Mouse (Mus musculus) CH12.LX (cell line): Measurements from ENCODE around the gene Map7d1. TPM values are rescaled to one million over a fixed set of nuclear protein-coding genes. Genes with fewer than 3 reads are reported as not detected.

ENCODE experiments used
- DNase-seq: peaks from one replicate; pipeline ENCODE4 v3.0.0-alpha.2; 2013; ENCODE audit errors: extremely low read depth
- H3K27ac ChIP-seq: 2 replicates; pipeline ENCODE4 v1.5.1; 2012; ENCODE audit warnings: low read depth, mild to moderate bottlenecking, control low read depth, moderate library complexity; ENCODE audit not compliant: insufficient read depth
- H3K27me3 ChIP-seq: replicated peaks from 2 replicates; pipeline ENCODE3; 2012; ENCODE audit warnings: inconsistent platforms
- H3K36me3 ChIP-seq, 2 experiments: replicated peaks in 1 of 2; 2 replicates each; pipeline versions ENCODE3 to v1.6.1; 2012; ENCODE audit warnings: inconsistent platforms in 1 of 2, low read length in 1 of 2, mild to moderate bottlenecking in 1 of 2, mixed read lengths in 1 of 2, moderate library complexity in 1 of 2; ENCODE audit not compliant: control insufficient read depth in 1 of 2, insufficient read depth in 1 of 2
- H3K4me1 ChIP-seq, 2 experiments: 2 replicates each; pipeline ENCODE4 v1.6.1; 2012; ENCODE audit warnings: inconsistent platforms in 1 of 2, moderate library complexity in 1 of 2; ENCODE audit not compliant: insufficient read depth in 2 of 2, control insufficient read depth in 1 of 2
- H3K4me2 ChIP-seq: 2 replicates; pipeline ENCODE4 v1.6.1; 2012; ENCODE audit warnings: low read depth, mild to moderate bottlenecking, control low read depth; ENCODE audit not compliant: poor library complexity, insufficient read depth, severe bottlenecking
- H3K4me3 ChIP-seq, 3 experiments: fragments of 150-350 bp in 1 of 3; sonication (generic) in 1 of 3; replicated peaks in 1 of 3; 2 replicates each; pipeline versions ENCODE3 to v1.5.1; 2011 to 2012; ENCODE audit warnings: low read depth in 2 of 3, low read length in 2 of 3, mild to moderate bottlenecking in 2 of 3, moderate library complexity in 2 of 3, control low read depth in 1 of 3, improper control_type of control experiment in 1 of 3, inconsistent platforms in 1 of 3, mixed read lengths in 1 of 3; ENCODE audit not compliant: poor library complexity in 1 of 3
- H3K79me2 ChIP-seq: replicated peaks from 2 replicates; pipeline ENCODE4 v1.6.1; 2012; ENCODE audit warnings: mild to moderate bottlenecking, moderate library complexity; ENCODE audit not compliant: control insufficient read depth, poor library complexity, insufficient read depth, severe bottlenecking; ENCODE audit errors: extremely low read depth
- H3K9ac ChIP-seq: 2 replicates; pipeline ENCODE4 v1.6.1; 2012; ENCODE audit warnings: low read depth, mild to moderate bottlenecking, control low read depth, moderate library complexity; ENCODE audit not compliant: insufficient read depth
- H3K9me3 ChIP-seq: replicated peaks from 2 replicates; pipeline ENCODE3; 2012; ENCODE audit warnings: low read length, inconsistent platforms, mixed read lengths
- BHLHE40 ChIP-seq: IDR thresholded peaks from 2 replicates; pipeline ENCODE4 v1.6.1; 2011; ENCODE audit warnings: mild to moderate bottlenecking, low read depth, low read length, improper control_type of control experiment
- CHD1 ChIP-seq: IDR thresholded peaks from 2 replicates; pipeline ENCODE4 v1.6.1; 2012; ENCODE audit warnings: low read depth, low read length, improper control_type of control experiment, inconsistent platforms
- CHD2 ChIP-seq: IDR thresholded peaks from 2 replicates; pipeline ENCODE4 v1.6.1; 2011; ENCODE audit warnings: low read length, improper control_type of control experiment
- E2F4 ChIP-seq: IDR thresholded peaks from 2 replicates; pipeline ENCODE4 v1.6.1; 2011; ENCODE audit warnings: low read depth, low read length, improper control_type of control experiment; ENCODE audit not compliant: insufficient replicate concordance
- ETS1 ChIP-seq: conservative IDR thresholded peaks from 2 replicates; pipeline ENCODE4 v1.6.1; 2012; ENCODE audit warnings: low read depth, mild to moderate bottlenecking, inconsistent platforms, low read length, improper control_type of control experiment, moderate library complexity
- IRF4 ChIP-seq: IDR thresholded peaks from 2 replicates; pipeline ENCODE4 v1.6.1; 2014; ENCODE audit warnings: low read depth, mild to moderate bottlenecking, inconsistent platforms, low read length, improper control_type of control experiment
- JUN ChIP-seq: IDR thresholded peaks from 2 replicates; pipeline ENCODE4 v1.6.1; 2011; ENCODE audit warnings: low read depth, mild to moderate bottlenecking, low read length, improper control_type of control experiment, moderate library complexity; ENCODE audit not compliant: insufficient read depth
- KAT2A ChIP-seq: IDR thresholded peaks from 2 replicates; pipeline ENCODE4 v1.6.1; 2012; ENCODE audit warnings: low read length, improper control_type of control experiment, inconsistent platforms; ENCODE audit not compliant: insufficient replicate concordance
- MAFK ChIP-seq: IDR thresholded peaks from 2 replicates; pipeline ENCODE4 v1.6.1; 2011; ENCODE audit warnings: low read length, improper control_type of control experiment; ENCODE audit not compliant: insufficient replicate concordance
- MAZ ChIP-seq: IDR thresholded peaks from 2 replicates; pipeline ENCODE4 v1.6.1; 2012; ENCODE audit warnings: low read depth, mild to moderate bottlenecking, inconsistent platforms, low read length, improper control_type of control experiment, moderate library complexity
- MEF2A ChIP-seq: IDR thresholded peaks from 2 replicates; pipeline ENCODE4 v1.6.1; 2014; ENCODE audit warnings: low read depth, mild to moderate bottlenecking, inconsistent platforms, low read length, improper control_type of control experiment, borderline replicate concordance
- MXI1 ChIP-seq: IDR thresholded peaks from 2 replicates; pipeline ENCODE4 v1.6.1; 2011; ENCODE audit warnings: mild to moderate bottlenecking, low read depth, low read length, improper control_type of control experiment
- NRF1 ChIP-seq: IDR thresholded peaks from 2 replicates; pipeline ENCODE4 v1.6.1; 2014; ENCODE audit warnings: low read depth, mild to moderate bottlenecking, inconsistent platforms, low read length, improper control_type of control experiment, moderate library complexity
- PAX5 ChIP-seq: IDR thresholded peaks from 2 replicates; pipeline ENCODE4 v1.6.1; 2012; ENCODE audit warnings: low read length, inconsistent platforms, mixed read lengths
- POLR2A ChIP-seq: IDR thresholded peaks from 2 replicates; pipeline ENCODE4 v1.6.1; 2011; ENCODE audit warnings: low read depth, mild to moderate bottlenecking, improper control_type of control experiment, low read length
- POLR2AphosphoS2 ChIP-seq: IDR thresholded peaks from 2 replicates; pipeline ENCODE4 v1.6.1; 2011; ENCODE audit warnings: low read depth, low read length, improper control_type of control experiment
- RAD21 ChIP-seq: IDR thresholded peaks from 2 replicates; pipeline ENCODE4 v1.6.1; 2011; ENCODE audit warnings: low read depth, mild to moderate bottlenecking, low read length, improper control_type of control experiment, moderate library complexity
- RCOR1 ChIP-seq: conservative IDR thresholded peaks from 2 replicates; pipeline ENCODE4 v1.6.1; 2012; ENCODE audit warnings: low read depth, mild to moderate bottlenecking, inconsistent platforms, low read length, improper control_type of control experiment
- SIN3A ChIP-seq: IDR thresholded peaks from 2 replicates; pipeline ENCODE4 v1.6.1; 2012; ENCODE audit warnings: low read length, improper control_type of control experiment, inconsistent platforms
- SMC3 ChIP-seq: IDR thresholded peaks from 2 replicates; pipeline ENCODE4 v1.6.1; 2011; ENCODE audit warnings: low read depth, low read length, improper control_type of control experiment
- TBP ChIP-seq: conservative IDR thresholded peaks from 2 replicates; pipeline ENCODE4 v1.6.1; 2011; ENCODE audit warnings: low read depth, low read length, improper control_type of control experiment
- TCF12 ChIP-seq: IDR thresholded peaks from 2 replicates; pipeline ENCODE4 v1.6.1; 2014; ENCODE audit warnings: low read depth, mild to moderate bottlenecking, inconsistent platforms, low read length, improper control_type of control experiment
- UBTF ChIP-seq: IDR thresholded peaks from 2 replicates; pipeline ENCODE4 v1.6.1; 2012; ENCODE audit warnings: low read depth, mild to moderate bottlenecking, inconsistent platforms, low read length, improper control_type of control experiment, moderate library complexity
- USF2 ChIP-seq: conservative IDR thresholded peaks from 2 replicates; pipeline ENCODE4 v1.6.1; 2011; ENCODE audit warnings: low read depth, low read length, improper control_type of control experiment
- ZKSCAN1 ChIP-seq: IDR thresholded peaks from 2 replicates; pipeline ENCODE4 v1.6.1; 2012; ENCODE audit warnings: low read depth, inconsistent platforms, low read length, improper control_type of control experiment, borderline replicate concordance
- dilution Hi-C: fragments of 300-500 bp; cut with MboI; formaldehyde crosslinking; loops from 2 replicates; pipeline ENCODE4 v1.14.3; 2020; ENCODE audit warnings: low sequenced_read_pairs; ENCODE audit not compliant: extremely low pct_unique_long_range_greater_than_20kb, extremely low pct_ligation_motif_present
- in situ Hi-C: fragments of 300-500 bp; cut with MboI; formaldehyde crosslinking; loops from 3 replicates; pipeline ENCODE4 v1.14.3; 2019; ENCODE audit warnings: low sequenced_read_pairs, low pct_ligation_motif_present, low pct_unique_long_range_greater_than_20kb, mixed read lengths
- polyA plus RNA-seq: library from polyadenylated mRNA; unstranded; fragments of >175 nt; gene quantifications from 2 replicates; pipeline ENCODE4 v1.2.1, GENCODE M21; 2012; ENCODE audit warnings: low read depth; ENCODE audit not compliant: insufficient read length
- total RNA-seq, 2 experiments: library from RNA; depleted of rRNA; stranded (reverse); fragments of 300-350 nt in 1 of 2; fragments of >200 nt in 1 of 2; gene quantifications; 2 replicates each; pipeline ENCODE4 v1.2.3; 2012 to 2014

Map7d1 gene
- total and polyA plus RNA-seq, 3 experiments = 12.5 to 62.2 (median 17.9) TPM

DNA sequence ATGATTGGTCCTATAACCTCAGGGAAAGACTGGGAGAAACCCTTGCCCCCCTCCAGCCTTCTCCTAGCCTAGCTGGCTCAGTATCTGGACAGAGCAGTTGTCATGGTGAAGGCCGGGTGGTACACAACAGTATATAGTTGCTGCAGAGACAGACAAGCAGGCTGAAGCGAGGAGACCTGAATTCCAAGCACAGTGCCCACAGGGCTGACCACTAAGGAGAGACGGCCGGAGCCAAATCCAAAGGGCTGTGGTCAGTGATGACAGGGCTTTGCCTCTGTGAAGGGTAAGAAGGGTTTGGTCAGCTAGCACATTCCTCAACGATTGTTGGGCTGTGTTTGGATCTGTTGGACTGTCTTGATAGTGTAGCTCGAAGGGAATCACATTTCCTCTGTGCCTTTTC lies 5.1 kb upstream of the Map7d1 start:
- dilution Hi-C loops = no loop called here
- H3K27ac ChIP-seq = peak overlapping the region; percentile 76; the same call in 1 of the 2 replicates
- in situ Hi-C loops = loop anchor here (5.0 kb wide), 1 partner anchor 34 kb away; no protein-coding TSS in a partner anchor
- no peaks in the 10 kb centered on the region for H3K27me3 ChIP-seq
- peaks cover 0 to 24% of the 10 kb centered on the region in 2 experiments for H3K36me3 ChIP-seq
- DNase-seq = peak; percentile 17
- no peak overlapping the region for H3K9ac ChIP-seq
- peaks cover 23 to 43% of the 10 kb centered on the region in 2 experiments for H3K4me1 ChIP-seq
- no peaks in the 10 kb centered on the region for H3K9me3 ChIP-seq
- TF ChIP-seq SIN3A (0 out of 2 replicates have a peak, but pooled peaks have one; percentile 4), CHD2 (no peak)
- H3K4me2 ChIP-seq = peak overlapping the region; percentile 98
- H3K4me3 ChIP-seq = peak overlapping the region in 2 of 3 experiments; percentile 6 to 86
- peaks cover 7% of the 10 kb centered on the region for H3K79me2 ChIP-seq

DNA sequence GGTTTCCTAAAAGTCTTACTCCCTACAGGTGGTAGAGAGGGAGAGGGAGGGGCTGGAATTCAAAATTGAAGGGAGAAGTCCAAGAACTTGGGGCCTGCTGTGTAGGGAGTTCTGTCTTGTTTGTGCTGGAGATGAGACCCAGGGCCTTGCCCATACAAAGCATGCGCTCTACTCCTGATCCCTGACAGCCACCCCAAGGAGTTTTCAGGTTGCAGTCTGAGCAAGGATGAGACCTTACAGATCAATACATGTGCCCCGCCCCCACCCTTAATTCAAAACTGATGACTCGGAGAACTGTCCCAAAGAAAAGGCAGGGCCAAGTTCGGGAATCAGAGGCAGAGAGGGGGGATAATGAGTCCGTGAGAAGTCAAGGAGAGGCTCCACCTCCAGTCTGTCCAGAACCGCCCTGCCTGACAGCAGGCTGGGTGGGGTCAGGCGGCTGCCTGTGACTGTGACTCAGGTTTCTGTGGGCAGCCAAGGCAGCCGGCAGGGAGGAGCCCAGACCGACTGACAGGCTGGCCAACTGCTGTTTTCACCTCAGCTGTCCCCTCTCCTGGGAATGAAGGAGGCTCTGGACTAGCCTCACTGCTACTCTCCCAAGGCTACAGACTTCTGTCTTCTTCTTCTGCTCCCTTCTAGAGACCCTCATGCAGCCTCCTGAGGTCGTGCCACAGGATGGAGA lies 4.5 kb upstream of the Map7d1 start:
- peak overlapping the region; percentile 55 for H3K9ac ChIP-seq
- peak overlapping the region; percentile 98 for H3K4me2 ChIP-seq
- H3K27ac ChIP-seq = peak overlapping the region; percentile 76
- H3K9me3 ChIP-seq = no peaks in the 10 kb centered on the region
- H3K4me3 ChIP-seq = peak overlapping the region in 2 of 3 experiments; percentile 25 to 26
- in situ Hi-C loops = loop anchor here (5.0 kb wide), 1 partner anchor 33 kb away; no protein-coding TSS in a partner anchor
- peak; percentile 86 for DNase-seq
- H3K36me3 ChIP-seq = peaks cover 0 to 22% of the 10 kb centered on the region in 2 experiments
- H3K27me3 ChIP-seq = no peaks in the 10 kb centered on the region
- dilution Hi-C loops = no loop called here
- peaks cover 23 to 43% of the 10 kb centered on the region in 2 experiments for H3K4me1 ChIP-seq
- H3K79me2 ChIP-seq = peaks cover 7% of the 10 kb centered on the region
- no peak for TF ChIP-seq UBTF
- no peak for TF ChIP-seq PAX5
- TF ChIP-seq MEF2A = 0 out of 2 replicates have a peak, but pooled peaks have one; percentile 24
- peak; percentile 69; the same call in 1 of the 2 replicates for TF ChIP-seq TCF12
- TF ChIP-seq MAFK = no peak
- peak; percentile 46; the same call in 1 of the 2 replicates for TF ChIP-seq MAZ
- TF ChIP-seq RAD21 = no peak
- TF ChIP-seq MXI1 = peak; percentile 57; the same call in 1 of the 2 replicates
- no peak for TF ChIP-seq POLR2AphosphoS2
- TF ChIP-seq POLR2A = peak; percentile 56
- TF ChIP-seq USF2 = no peak
- TF ChIP-seq SIN3A = peak; percentile 70
- TF ChIP-seq KAT2A = no peak
- TF ChIP-seq CHD2 = 0 out of 2 replicates have a peak, but pooled peaks have one; percentile 35
- peak; percentile 7; the same call in 1 of the 2 replicates for TF ChIP-seq SMC3
- peak; percentile 75 for TF ChIP-seq ETS1
- no peak for TF ChIP-seq JUN
- TF ChIP-seq ZKSCAN1 = no peak
- TF ChIP-seq IRF4 = peak; percentile 42; the same call in 1 of the 2 replicates
- peak; percentile 64 for TF ChIP-seq BHLHE40
- 0 out of 2 replicates have a peak, but pooled peaks have one; percentile 55 for TF ChIP-seq TBP
- TF ChIP-seq E2F4 = no peak
- TF ChIP-seq NRF1 = 0 out of 2 replicates have a peak, but pooled peaks have one; percentile 25
- TF ChIP-seq CHD1 = 0 out of 2 replicates have a peak, but pooled peaks have one; percentile 22
- TF ChIP-seq RCOR1 = no peak
